Mouse (Mus musculus) gastrocnemius, postnatal 14 days (tissue): Measurements from ENCODE around the gene Olfr508. TPM values are rescaled to one million over a fixed set of nuclear protein-coding genes. Genes with fewer than 3 reads are reported as not detected.
"Not testable (repeated sequence)": the region's sequence is repeated elsewhere in the genome, so short reads cannot be mapped to it uniquely, and the experiment has no call there.

ENCODE experiments used
- DNase-seq: peaks from one replicate; pipeline ENCODE4 v3.0.0; 2021; ENCODE audit warnings: mixed read lengths
- intact Hi-C: fragments of 180-260 bp; cut with DNase I; formaldehyde crosslinking; loops from one replicate; pipeline ENCODE4 v1.15.1; 2025; ENCODE audit warnings: low total_unique reads
- long read RNA-seq, 2 experiments: library from polyadenylated mRNA; stranded (forward); transcript quantifications; one replicate each; pipeline ENCODE4 v2.0.0; 2021
- total RNA-seq, 2 experiments: library from RNA; stranded (reverse); gene quantifications; 2 replicates each; pipeline ENCODE4 v1.2.3; 2021

Gene Olfr508
- not detected for total RNA-seq
- long read RNA-seq, experiment 1: 0 reads
- long read RNA-seq, experiment 2: 0 reads

DNA sequence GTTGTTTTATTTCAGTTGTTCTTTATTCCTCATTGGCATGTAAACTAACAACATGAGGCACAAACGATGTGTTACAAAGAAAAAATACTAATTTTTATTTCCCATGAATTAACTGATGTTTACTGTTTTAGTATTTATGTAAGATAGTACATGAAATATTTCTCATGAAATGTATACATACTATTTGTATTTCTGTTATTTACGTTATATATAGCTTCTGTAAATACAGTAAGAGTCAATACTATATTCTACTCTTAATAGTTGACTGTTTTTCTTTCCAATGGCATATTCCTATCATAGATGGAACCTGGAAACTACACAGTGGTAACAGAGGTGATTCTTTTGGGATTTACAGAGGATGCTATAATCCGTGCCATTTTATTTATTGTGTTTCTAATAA lies at the start of gene Olfr508:
Gene Olfr508 (plus strand): TSS at position 301 of the 400 bp plus-strand sequence.
- intact Hi-C loops: no loop called here
- DNase-seq: no peak

DNA sequence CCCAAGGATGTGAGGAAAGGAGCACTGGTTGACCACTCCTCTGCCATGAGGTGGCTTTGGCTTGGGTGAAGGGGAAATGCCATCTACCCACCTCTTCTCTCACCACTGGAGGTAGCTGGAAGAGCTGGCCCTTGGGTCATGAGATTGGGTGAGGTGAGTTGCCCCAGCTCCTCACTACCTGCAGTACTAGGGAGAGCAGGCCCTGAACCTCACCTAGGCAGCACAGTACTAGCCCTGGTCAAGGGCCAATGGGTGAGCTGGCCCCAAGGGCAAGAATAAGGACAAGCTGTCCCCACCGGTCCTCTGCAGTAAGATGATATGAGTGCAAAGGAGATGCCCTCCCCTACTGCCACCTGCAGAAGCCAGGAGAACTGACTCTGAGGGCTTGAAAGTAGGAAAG lies 40.0 kb upstream of the Olfr508 start:
- DNase-seq: no peak
- intact Hi-C loops: no loop called here

GRCm38 (mm10) chr7:108601916-108602315 lies 27.9 kb upstream of the Olfr508 start:
- DNase-seq, intact Hi-C loops: not testable (repeated sequence)

- intact Hi-C loops: no loop called here
- no peak for DNase-seq
Measured at GRCm38 (mm10) chr7:108610487-108610886, 19.3 kb upstream of the Olfr508 start, which contains the start of gene Olfr506. Gene Olfr506, plus strand, starts transcription at chr7:108610787.

GRCm38 (mm10) chr7:108614110-108614509 lies 15.7 kb upstream of the Olfr508 start:
- DNase-seq: no peak
- intact Hi-C loops: no loop called here

- DNase-seq, intact Hi-C loops: not testable (repeated sequence)
Measured at GRCm38 (mm10) chr7:108616781-108617180, 13.0 kb upstream of the Olfr508 start.

GRCm38 (mm10) chr7:108621514-108621913 lies 8.3 kb upstream of the Olfr508 start, which contains the start of gene Olfr507:
Gene Olfr507, plus strand, starts transcription at chr7:108621814.
- intact Hi-C loops: no loop called here
- DNase-seq: no peak

DNA sequence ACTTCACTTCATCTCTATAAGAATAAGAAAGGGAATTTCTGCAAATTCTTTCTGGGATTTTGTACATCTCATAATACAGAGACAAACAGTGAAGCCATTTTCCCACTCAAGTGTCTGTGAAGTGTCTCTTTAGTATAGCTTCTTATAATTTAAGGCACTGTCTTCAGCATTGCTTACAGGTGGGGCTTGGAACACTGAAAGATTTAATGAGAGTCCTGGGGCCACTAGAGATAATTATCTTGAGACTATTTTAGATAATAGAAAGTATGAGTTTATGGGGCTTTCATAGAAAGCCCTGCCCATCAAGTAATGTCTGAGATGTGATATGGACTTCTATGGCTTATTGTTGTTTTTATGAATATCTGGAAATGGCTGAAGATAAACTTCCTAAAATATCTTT lies 22.0 kb downstream of the Olfr508 start, which contains the start of gene Olfr509:
Gene Olfr509 (minus strand): TSS at position 101 of the 400 bp plus-strand sequence.
- DNase-seq: no peak

DNA sequence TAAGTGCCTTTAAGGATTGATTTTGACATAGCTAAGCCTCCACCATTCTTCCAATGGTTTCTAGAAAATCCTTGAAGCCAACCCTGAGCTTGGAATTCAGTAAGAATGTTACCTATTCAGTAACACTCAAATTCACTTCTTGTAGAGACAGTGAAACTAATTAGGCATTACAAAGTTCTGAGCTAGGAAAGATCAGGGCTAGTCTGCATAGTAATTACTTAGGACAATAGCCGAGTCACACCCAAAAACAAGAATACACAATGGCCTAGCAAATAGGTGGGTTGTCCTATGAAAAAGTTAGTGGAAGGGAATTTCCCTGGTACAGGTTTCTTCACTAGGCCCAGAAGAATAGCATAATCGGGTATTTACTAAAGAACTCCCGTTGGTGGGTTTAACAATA lies 32.6 kb downstream of the Olfr508 start:
- no peak for DNase-seq
- intact Hi-C loops: no loop called here

More for the DNA sequence above, 22.0 kb downstream of the Olfr508 start, which contains the start of gene Olfr509:
- intact Hi-C loops: no loop called here

DNA sequence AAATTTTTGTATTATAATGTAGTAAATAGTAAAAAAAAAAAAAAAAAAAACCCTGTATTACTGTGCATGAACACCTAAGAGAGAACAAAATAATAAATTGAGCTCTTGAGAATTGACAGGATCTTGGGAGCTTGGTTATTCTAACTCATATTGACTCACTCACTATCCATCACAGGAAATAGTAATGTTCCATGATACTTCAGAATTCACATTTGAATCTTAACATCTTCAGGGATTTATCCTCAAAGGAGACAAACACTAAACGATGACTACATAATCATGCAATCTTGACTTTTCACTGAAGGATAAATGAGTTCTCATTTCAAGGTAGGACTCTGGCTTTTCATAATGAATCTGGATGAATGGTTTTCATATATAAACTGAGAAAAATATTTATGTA lies 36.3 kb downstream of the Olfr508 start, which contains the start of gene Olfr510:
Gene Olfr510 (plus strand): TSS at position 301 of the 400 bp plus-strand sequence.
- DNase-seq: no peak
- intact Hi-C loops: no loop called here

DNA sequence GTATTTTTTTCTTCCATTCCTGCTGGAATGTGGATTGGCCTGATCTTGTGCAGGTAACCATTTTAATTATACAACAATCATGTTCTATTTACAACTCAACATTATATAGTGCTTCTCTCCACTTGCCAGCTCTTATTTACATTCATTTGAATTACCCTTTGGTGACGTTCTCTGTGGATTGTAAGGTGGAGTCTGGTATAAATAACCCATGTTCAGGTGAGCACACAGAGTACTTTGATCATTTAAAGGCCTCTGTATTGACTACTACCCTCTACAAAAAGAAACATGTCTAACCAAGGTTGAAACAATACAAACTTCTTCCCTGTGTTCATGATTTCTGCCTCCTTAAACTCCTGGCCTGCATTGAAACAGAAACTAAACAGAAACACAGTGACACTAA lies 41.3 kb downstream of the Olfr508 start:
- intact Hi-C loops: no loop called here

GRCm38 (mm10) chr7:108678886-108679285 lies 49.1 kb downstream of the Olfr508 start:
- intact Hi-C loops: no loop called here
- no peak for DNase-seq

More for the DNA sequence above, 41.3 kb downstream of the Olfr508 start:
- no peak for DNase-seq

Other genes starting within 250 kb of the Olfr508 start
- gene Olfr495, start 236.8 kb upstream of the Olfr508 start, total RNA-seq: not detected
- gene Olfr497, start 209.6 kb upstream of the Olfr508 start, total RNA-seq: not detected
- not detected for gene Olfr498, start 164.7 kb upstream of the Olfr508 start, total RNA-seq
- gene Olfr502, start 104.9 kb upstream of the Olfr508 start, total RNA-seq: not detected
- gene Olfr503, start 85.5 kb upstream of the Olfr508 start, total RNA-seq: not detected
- not detected for gene Olfr504, start 64.2 kb upstream of the Olfr508 start, total RNA-seq
- gene Olfr506, start 19.2 kb upstream of the Olfr508 start, total RNA-seq: not detected
- gene Olfr507, start 8.2 kb upstream of the Olfr508 start, total RNA-seq: not detected
- not detected for gene Olfr509, start 21.9 kb downstream of the Olfr508 start, total RNA-seq
- gene Olfr510, start 36.4 kb downstream of the Olfr508 start, total RNA-seq: not detected
- gene Olfr512, start 83.3 kb downstream of the Olfr508 start, total RNA-seq: not detected
- gene Olfr513, start 121.0 kb downstream of the Olfr508 start, total RNA-seq: not detected
- gene Olfr514, start 196.0 kb downstream of the Olfr508 start, total RNA-seq: not detected
- not detected for gene Olfr516, start 220.5 kb downstream of the Olfr508 start, total RNA-seq
- gene Olfr517, start 242.4 kb downstream of the Olfr508 start, total RNA-seq: not detected